Mouse (Mus musculus) kidney, embryonic 14.5 days (tissue): ENCODE data around the gene Tbxas1. TPM values are rescaled to one million over a fixed set of nuclear protein-coding genes. Genes with fewer than 3 reads are reported as not detected.

ENCODE experiments used
- ATAC-seq: fragments of 200-750 bp; cut with Nextera tagmentation; 2 replicates; pipeline ENCODE4 v1.8.0; 2017; ENCODE audit warnings: moderate number of reproducible peaks, mild to moderate bottlenecking, moderate TSS enrichment, moderate library complexity; ENCODE audit not compliant: low FRiP score, low TSS enrichment
- H3K27ac ChIP-seq: fragments of 300-500 bp; sonication (generic); 2 replicates; pipeline ENCODE4 v1.5.1; 2014; ENCODE audit warnings: low read depth, mild to moderate bottlenecking, low read length, moderate library complexity, mixed read lengths
- H3K27me3 ChIP-seq: fragments of 300-500 bp; sonication (generic); 2 replicates; pipeline ENCODE4 v1.6.1; 2014; ENCODE audit warnings: mild to moderate bottlenecking, low read length; ENCODE audit not compliant: control insufficient read depth, insufficient read depth
- H3K36me3 ChIP-seq: fragments of 300-500 bp; sonication (generic); 2 replicates; pipeline ENCODE4 v1.6.1; 2014; ENCODE audit warnings: low read length, mixed read lengths; ENCODE audit not compliant: control insufficient read depth, insufficient read depth
- H3K4me1 ChIP-seq: fragments of 300-500 bp; sonication (generic); 2 replicates; pipeline ENCODE4 v1.6.1; 2014; ENCODE audit warnings: low read length, mixed read lengths; ENCODE audit not compliant: control insufficient read depth, insufficient read depth
- H3K4me2 ChIP-seq: fragments of 300-500 bp; sonication (generic); replicated peaks from 2 replicates; pipeline ENCODE4 v1.6.1; 2014; ENCODE audit warnings: low read depth, mild to moderate bottlenecking, low read length
- H3K4me3 ChIP-seq: fragments of 300-500 bp; sonication (generic); 2 replicates; pipeline ENCODE4 v1.5.1; 2014; ENCODE audit warnings: mild to moderate bottlenecking, low read length
- H3K9ac ChIP-seq: fragments of 300-500 bp; sonication (generic); 2 replicates; pipeline ENCODE4 v1.6.1; 2014; ENCODE audit warnings: low read depth, mild to moderate bottlenecking, low read length, moderate library complexity
- H3K9me3 ChIP-seq: fragments of 300-500 bp; sonication (generic); 2 replicates; pipeline ENCODE4 v1.6.1; 2016; ENCODE audit warnings: low read length; ENCODE audit not compliant: control insufficient read depth
- whole genome bisulfite sequencing: fragments of 180-500 bp; shearing (Covaris S2); extraction: QIAGEN DNeasy Blood & Tissue Kit; methylation state at CpG from one replicate; pipeline ENCODE4 v1.1.7; 2014; 5-methylcytosine and 5-hydroxymethylcytosine counted together
- polyA plus RNA-seq: library from polyadenylated mRNA; unstranded; fragments of >200 nt; fragmentation: Nextera tagmentation; extraction: Ambion mirVana; gene quantifications from 2 replicates; pipeline ENCODE4 v1.2.1, GENCODE M21; 2014

Gene Tbxas1
- polyA plus RNA-seq, 1 experiment from 2014 or later = 3.3 TPM

- no peak for ATAC-seq
- WGBS = 81% methylated on average over 5 of the region's 5 CpGs
Measured at GRCm38 (mm10) chr6:39005945-39006572, 130.9 kb downstream of the Tbxas1 start.

GRCm38 (mm10) chr6:39007223-39007622, 132.0 kb downstream of the Tbxas1 start:
- Histone ChIP-seq H3K4me2 (no peak overlapping the region), H3K9me3 (no peaks in the 10 kb centered on the region), H3K27me3 (no peaks in the 10 kb centered on the region), H3K4me3 (no peak overlapping the region), H3K27ac (peak overlapping the region; percentile 56; the same call in 1 of the 2 replicates), H3K36me3 (no peaks in the 10 kb centered on the region), H3K4me1 (peaks cover 30% of the 10 kb centered on the region; the same call in 1 of the 2 replicates), H3K9ac (no peak overlapping the region)
- WGBS = 19% methylated on average over 5 of the region's 5 CpGs
- ATAC-seq = peak; percentile 71

More at GRCm38 (mm10) chr6:39005945-39006572, 130.9 kb downstream of the Tbxas1 start:
- Histone ChIP-seq H3K4me1 (peaks cover 30% of the 10 kb centered on the region; the same call in 1 of the 2 replicates), H3K4me2 (no peak overlapping the region), H3K36me3 (no peaks in the 10 kb centered on the region), H3K9me3 (no peaks in the 10 kb centered on the region), H3K9ac (no peak overlapping the region), H3K4me3 (no peak overlapping the region), H3K27me3 (no peaks in the 10 kb centered on the region), H3K27ac (no peak overlapping the region)

- H3K9ac ChIP-seq = no peak overlapping the region
- H3K9me3 ChIP-seq = peaks cover 5% of the 10 kb centered on the region; the same call in 1 of the 2 replicates
- WGBS = 64% methylated on average over 4 of the region's 4 CpGs
- no peak overlapping the region for H3K4me3 ChIP-seq
- no peaks in the 10 kb centered on the region for H3K27me3 ChIP-seq
- peaks cover 27% of the 10 kb centered on the region; the same call in 1 of the 2 replicates for H3K4me1 ChIP-seq
- no peak for ATAC-seq
- no peak overlapping the region for H3K27ac ChIP-seq
- H3K36me3 ChIP-seq = no peaks in the 10 kb centered on the region
- H3K4me2 ChIP-seq = no peak overlapping the region
Measured at GRCm38 (mm10) chr6:39008116-39008515, 132.9 kb downstream of the Tbxas1 start.

GRCm38 (mm10) chr6:39013034-39013832, 138.0 kb downstream of the Tbxas1 start:
- no peaks in the 10 kb centered on the region for H3K4me1 ChIP-seq
- H3K36me3 ChIP-seq = no peaks in the 10 kb centered on the region
- H3K4me3 ChIP-seq = no peak overlapping the region
- ATAC-seq = no peak
- WGBS = 86% methylated on average over 10 of the region's 10 CpGs
- H3K9ac ChIP-seq = no peak overlapping the region
- peaks cover 5% of the 10 kb centered on the region; the same call in 1 of the 2 replicates for H3K9me3 ChIP-seq
- no peak overlapping the region for H3K27ac ChIP-seq
- H3K4me2 ChIP-seq = no peak overlapping the region
- H3K27me3 ChIP-seq = no peaks in the 10 kb centered on the region

- Histone ChIP-seq H3K9ac (no peak overlapping the region), H3K4me2 (no peak overlapping the region), H3K27me3 (no peaks in the 10 kb centered on the region), H3K36me3 (no peaks in the 10 kb centered on the region), H3K27ac (no peak overlapping the region), H3K4me3 (no peak overlapping the region), H3K4me1 (no peaks in the 10 kb centered on the region), H3K9me3 (peaks cover 2% of the 10 kb centered on the region; the same call in 1 of the 2 replicates)
- WGBS = 84% methylated on average over 11 of the region's 11 CpGs
- ATAC-seq = no peak
Measured at GRCm38 (mm10) chr6:39017942-39018341, 142.7 kb downstream of the Tbxas1 start.

- Histone ChIP-seq H3K9me3 (no peaks in the 10 kb centered on the region), H3K27ac (no peak overlapping the region), H3K36me3 (no peaks in the 10 kb centered on the region), H3K9ac (no peak overlapping the region), H3K4me1 (no peaks in the 10 kb centered on the region), H3K27me3 (no peaks in the 10 kb centered on the region), H3K4me3 (no peak overlapping the region), H3K4me2 (no peak overlapping the region)
- WGBS = 75% methylated on average over 7 of the region's 7 CpGs
- ATAC-seq = no peak
Measured at GRCm38 (mm10) chr6:39018805-39019204, 143.6 kb downstream of the Tbxas1 start.

GRCm38 (mm10) chr6:39019219-39019618, 144.0 kb downstream of the Tbxas1 start:
- ATAC-seq = no peak
- H3K36me3 ChIP-seq = no peaks in the 10 kb centered on the region
- no peaks in the 10 kb centered on the region for H3K27me3 ChIP-seq
- H3K4me1 ChIP-seq = no peaks in the 10 kb centered on the region
- no peak overlapping the region for H3K9ac ChIP-seq
- no peak overlapping the region for H3K4me3 ChIP-seq
- no peaks in the 10 kb centered on the region for H3K9me3 ChIP-seq
- no peak overlapping the region for H3K4me2 ChIP-seq
- H3K27ac ChIP-seq = no peak overlapping the region
- WGBS = 69% methylated on average over 5 of the region's 5 CpGs

GRCm38 (mm10) chr6:39021909-39022308, 146.7 kb downstream of the Tbxas1 start:
- Histone ChIP-seq H3K4me2 (no peak overlapping the region), H3K9ac (no peak overlapping the region), H3K27me3 (no peaks in the 10 kb centered on the region), H3K9me3 (no peaks in the 10 kb centered on the region), H3K36me3 (no peaks in the 10 kb centered on the region), H3K4me3 (no peak overlapping the region), H3K4me1 (no peaks in the 10 kb centered on the region), H3K27ac (no peak overlapping the region)
- WGBS = 72% methylated on average over 1 of the region's 1 CpGs
- no peak for ATAC-seq
